Mouse (Mus musculus) activated CD4-positive, CD25-positive, alpha-beta regulatory T cell, adult 4 months (primary cell): ENCODE results near the gene 4930415O20Rik. TPM values are rescaled to one million over a fixed set of nuclear protein-coding genes. Genes with fewer than 3 reads are reported as not detected.
"Not testable (repeated sequence)": the region's sequence is repeated elsewhere in the genome, so short reads cannot be mapped to it uniquely, and the experiment has no call there.

ENCODE experiments used
- ATAC-seq: one replicate; pipeline ENCODE4 v1.8.0; 2017
- polyA plus RNA-seq, 2 experiments: library from polyadenylated mRNA; unstranded; fragments of 100-300 nt; shearing (Covaris generic); gene quantifications; one replicate each; pipeline ENCODE4 v1.2.1; 2017

The 4930415O20Rik gene
- polyA plus RNA-seq, 2 experiments from 2014 or later, result not detected

DNA sequence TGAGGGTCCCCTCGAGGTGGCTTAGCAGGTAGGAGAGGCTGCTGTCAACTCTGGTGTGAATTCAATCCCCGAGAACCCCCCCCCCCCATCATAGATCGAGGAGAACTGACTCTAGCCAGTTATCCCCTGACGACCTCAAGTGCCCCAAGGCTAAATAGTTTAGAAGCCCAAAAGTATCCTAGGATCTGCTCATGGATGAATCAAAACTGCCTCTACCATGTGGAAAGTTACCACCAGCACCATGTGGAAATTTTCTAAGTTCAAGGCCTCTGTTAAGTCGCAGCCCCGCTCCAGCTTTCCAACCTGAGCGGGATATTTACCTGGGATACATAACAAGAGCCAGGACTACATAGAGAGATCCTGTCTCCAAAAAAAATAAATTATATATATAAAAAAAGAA lies 1.6 kb upstream of the 4930415O20Rik start:
- no peak for ATAC-seq

- no peak for ATAC-seq
These were observed 924 bp upstream of the 4930415O20Rik start for GRCm38 (mm10) chr15:98569795-98570365.

GRCm38 (mm10) chr15:98573293-98573692 lies 2.5 kb downstream of the 4930415O20Rik start:
- ATAC-seq, result no peak

DNA sequence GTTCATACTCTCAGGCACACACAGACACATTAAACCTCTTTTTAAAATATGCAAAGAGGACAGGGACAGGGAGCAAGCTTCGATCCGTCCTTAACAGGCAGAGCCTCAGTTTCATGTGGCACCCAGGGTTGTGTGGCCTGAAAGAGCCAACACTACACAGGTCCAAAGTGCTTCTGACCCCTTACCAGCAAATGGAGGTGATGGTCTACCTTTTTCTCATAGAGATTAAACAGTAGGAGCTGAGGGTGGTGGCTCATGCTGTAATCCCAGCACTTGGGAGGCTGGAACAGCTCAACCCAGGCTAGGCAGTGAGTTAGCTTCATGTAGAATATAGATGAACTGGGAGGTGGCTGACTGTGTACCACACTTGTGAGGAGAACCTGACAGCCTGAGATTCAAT lies 8.5 kb downstream of the 4930415O20Rik start:
- no peak for ATAC-seq

DNA sequence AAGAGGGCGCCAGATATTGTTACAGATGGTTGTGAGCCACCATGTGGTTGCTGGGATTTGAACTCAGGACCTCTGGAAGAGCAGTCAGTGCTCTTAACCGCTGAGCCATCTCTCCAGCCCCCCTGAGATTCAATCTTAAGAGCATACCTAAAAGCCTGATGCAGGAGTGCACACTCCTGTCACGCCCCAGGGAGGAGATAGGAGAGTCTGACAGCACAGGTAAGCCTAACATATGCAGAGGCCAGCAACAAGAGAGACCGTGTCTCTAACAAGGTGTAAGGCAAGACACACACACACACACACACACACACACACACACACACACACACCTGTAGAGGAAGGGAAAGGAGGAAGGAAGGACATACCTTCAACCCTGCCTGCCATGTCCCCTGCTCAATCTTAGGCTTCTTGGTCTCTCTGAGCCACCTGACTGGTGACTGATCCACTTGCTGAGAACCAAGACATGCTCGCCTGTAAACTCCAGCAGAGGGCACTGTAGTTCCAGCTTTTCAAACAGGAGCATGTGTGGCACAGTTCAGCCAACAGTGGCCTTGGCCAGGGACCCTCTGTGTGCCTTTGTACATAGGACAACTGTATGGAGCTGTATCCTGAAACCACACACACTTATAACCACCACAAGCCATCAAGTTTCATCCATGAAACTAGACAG lies 9.1 kb downstream of the 4930415O20Rik start:
- peak; percentile 52 for ATAC-seq

- no peak for ATAC-seq
These were observed 11.6 kb downstream of the 4930415O20Rik start for GRCm38 (mm10) chr15:98582410-98582809.

GRCm38 (mm10) chr15:98582996-98583395 lies 12.2 kb downstream of the 4930415O20Rik start:
- ATAC-seq, result no peak

DNA sequence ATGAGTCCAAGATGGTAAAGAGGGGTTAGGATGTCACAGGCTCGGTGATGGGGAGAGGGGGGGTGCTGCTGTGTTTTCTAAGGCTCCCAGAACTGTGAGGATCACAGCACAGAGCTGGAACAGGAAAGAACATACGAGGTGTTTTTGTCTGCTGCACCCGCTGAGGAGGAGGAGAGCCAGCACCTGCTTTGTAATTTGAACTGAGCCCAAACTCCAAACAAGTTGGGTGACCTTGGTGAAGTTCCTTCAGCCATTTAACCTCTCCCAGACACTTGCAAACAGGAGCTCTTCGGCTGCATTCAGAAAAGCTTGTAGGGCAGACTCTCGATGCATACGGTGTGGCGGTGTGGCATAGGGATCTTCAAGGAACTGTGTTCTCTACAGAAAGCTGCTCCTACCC lies 14.6 kb downstream of the 4930415O20Rik start:
- no peak for ATAC-seq

- ATAC-seq, result not testable (repeated sequence)
These were observed 15.3 kb downstream of the 4930415O20Rik start for GRCm38 (mm10) chr15:98586141-98586540.

DNA sequence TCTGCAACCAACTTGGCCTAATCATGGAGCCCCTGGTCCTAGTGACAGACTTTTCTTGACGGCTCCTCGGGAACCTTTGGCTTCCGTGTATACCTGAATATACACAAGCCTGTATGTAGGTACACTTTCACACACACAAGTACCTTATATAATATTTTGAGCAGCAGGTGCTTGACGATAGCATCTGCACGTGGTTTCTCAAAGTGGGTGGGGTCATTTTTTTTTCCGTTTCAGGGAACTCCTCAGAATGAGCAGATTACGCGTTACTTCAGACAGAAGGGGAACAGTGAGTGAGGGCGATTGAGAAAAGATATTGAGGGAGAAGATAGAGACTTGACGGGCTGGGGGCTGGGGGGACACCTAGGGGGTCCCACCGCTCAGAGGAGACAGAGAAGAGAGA lies 16.9 kb downstream of the 4930415O20Rik start:
- peak; percentile 28 for ATAC-seq

DNA sequence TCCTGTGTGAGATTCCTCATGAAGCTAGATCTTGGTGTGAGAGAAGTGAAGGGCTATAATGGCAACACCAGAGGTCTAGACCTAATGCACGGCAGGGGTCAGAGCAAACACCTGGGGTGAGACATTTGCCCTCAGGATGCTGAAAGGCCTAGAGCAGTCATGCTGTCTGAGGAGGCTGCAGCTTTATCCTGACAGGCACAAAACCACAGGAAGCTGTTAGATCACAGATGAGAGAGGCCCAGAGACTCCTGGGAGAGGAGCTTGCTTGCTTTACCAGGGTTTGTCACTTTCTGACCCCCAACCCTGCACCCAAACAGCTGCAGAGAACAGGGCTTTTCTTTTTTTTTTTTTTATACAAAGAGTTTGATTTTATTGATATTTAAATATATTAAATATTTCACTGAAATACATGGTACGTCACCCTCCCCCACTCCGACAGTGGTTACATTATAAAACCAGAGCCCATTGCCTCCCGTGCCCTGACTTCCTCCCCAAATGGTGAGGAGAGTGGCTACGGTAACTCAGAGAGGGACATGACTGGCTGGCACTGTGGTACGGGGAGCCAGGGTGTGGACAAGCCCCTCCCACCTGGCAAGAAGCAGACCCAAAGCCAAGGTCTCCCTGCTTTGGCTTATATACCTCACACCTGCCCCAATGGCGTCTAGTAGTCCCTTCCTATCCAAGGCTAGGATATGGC lies 19.0 kb downstream of the 4930415O20Rik start:
- no peak for ATAC-seq

GRCm38 (mm10) chr15:98591396-98591795 lies 20.6 kb downstream of the 4930415O20Rik start:
- ATAC-seq, result no peak

GRCm38 (mm10) chr15:98594193-98594592 lies 23.4 kb downstream of the 4930415O20Rik start:
- ATAC-seq, result no peak

DNA sequence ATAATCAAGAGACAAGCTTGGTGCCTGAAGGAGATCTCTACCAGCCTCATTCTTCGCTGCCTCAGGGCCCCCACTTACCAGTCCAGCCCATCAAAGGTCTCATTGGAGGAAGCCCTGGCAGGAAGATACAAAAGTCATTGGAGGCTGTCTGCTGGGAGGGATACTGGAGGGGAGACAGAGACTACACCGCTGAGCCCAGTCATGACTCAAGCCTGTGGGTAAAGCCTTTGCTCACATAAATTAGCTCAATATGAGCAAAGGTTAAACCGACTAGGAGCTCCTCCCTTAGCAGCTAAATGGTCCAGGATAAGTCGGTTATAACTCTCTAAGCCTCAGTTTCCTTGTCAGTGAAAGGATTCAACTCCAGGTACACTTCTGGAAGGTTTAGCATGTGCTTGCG lies 24.2 kb downstream of the 4930415O20Rik start:
- no peak for ATAC-seq

DNA sequence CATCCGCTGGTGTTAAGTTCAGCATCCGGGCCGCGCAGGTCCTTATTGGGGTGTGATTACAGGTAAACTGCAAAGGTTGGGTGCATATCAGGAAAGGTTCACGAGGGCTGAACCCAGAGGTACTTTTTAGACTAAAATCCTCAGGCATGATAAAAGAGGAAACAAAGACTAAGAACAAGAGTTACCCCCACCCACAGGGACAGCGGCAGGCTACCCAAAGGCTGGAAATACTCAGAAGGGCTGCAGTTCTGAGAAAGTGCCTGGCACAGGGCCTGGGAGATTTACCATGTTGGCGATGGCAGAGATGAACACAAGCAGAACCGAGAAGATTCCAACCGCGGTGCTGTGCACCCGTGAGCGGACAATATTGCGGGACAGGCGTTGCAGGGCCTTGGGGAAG lies 25.8 kb downstream of the 4930415O20Rik start:
- ATAC-seq, result no peak

GRCm38 (mm10) chr15:98600036-98600709 lies 29.4 kb downstream of the 4930415O20Rik start:
- ATAC-seq, result no peak

GRCm38 (mm10) chr15:98601832-98602190 lies 31.0 kb downstream of the 4930415O20Rik start:
- no peak for ATAC-seq

DNA sequence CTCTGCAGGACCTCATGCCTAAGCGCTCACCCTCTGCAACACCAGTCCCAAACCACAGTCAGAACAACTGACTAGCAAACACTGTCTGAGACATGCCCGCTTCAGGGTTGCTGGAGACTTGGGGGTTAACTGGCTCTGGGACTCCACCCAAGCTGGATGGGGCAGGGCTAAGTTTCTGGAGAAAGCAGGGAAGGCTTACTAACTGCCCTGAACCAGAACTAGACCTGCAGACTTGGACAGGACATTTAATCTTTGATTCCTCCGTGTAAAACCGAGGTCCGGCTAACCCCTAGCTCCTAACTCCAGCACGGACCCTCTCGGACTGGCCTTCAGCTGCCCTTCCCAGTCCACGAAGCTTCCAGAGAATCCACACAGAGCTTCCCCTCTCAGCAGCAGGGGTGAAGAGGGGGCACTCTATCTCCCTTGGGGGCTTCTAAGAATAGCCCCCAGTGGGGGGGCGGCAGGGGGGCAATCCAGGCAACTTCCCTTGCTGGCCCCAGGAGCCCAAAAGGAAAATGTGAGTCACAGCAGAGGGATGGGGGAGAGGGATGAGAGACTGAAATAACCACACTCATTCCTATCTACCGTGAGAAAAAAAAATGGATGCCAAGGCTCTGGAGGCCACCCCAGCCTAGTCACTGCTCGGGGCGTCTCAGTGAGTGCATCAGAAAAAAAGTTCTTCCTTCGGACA lies 31.5 kb downstream of the 4930415O20Rik start:
- ATAC-seq, result no peak

DNA sequence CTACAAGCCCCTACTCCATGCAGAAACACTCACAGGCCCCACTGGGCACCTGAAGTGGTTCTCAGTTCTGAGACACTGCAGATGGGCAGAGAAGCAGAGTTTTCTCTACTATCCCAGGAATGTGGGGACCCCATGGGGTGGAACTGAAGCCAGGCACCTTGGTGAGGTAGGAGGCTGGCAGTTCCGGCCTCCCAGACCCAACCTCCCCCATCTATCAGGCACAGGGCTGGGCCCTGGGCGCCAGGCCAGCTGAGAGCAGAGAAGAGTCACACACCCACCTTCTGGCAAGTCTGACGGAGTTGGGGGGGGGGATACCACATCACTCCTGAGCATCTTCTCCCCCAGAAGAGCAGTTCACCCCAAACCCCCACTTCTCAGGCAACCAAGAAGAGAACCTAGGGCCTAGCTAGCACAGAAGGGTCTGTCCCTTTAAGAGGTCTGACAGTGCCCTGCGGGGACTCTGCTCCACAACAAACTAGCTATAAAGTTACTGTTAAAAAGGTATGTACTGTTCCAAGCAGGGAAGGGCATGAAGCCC lies 32.2 kb downstream of the 4930415O20Rik start:
- no peak for ATAC-seq

DNA sequence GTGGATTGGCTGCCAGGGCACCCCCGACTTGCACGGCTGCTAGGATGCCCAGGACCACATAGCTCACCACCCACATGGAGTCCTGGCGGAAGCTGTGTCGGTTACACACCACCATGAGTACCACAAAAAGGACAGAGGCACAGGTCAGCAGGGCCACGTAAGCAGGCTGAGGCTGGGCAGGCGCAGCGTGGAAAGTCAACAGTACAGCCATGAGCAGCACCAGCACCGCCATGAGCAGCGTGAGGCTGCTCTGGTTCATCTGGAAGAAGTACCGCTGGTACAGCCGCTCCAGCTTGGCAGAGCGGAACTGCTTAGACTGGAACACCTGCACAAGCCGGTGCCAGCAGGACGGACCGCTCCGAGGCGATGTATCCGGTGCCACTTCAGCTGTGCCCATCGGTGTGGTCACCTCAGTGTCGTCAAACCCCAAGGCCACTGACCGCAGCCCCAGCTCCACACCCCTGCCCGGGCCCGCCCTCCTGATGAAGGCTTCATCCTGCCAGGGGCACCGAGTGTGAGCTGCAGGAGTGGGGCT lies 33.3 kb downstream of the 4930415O20Rik start:
- no peak for ATAC-seq

DNA sequence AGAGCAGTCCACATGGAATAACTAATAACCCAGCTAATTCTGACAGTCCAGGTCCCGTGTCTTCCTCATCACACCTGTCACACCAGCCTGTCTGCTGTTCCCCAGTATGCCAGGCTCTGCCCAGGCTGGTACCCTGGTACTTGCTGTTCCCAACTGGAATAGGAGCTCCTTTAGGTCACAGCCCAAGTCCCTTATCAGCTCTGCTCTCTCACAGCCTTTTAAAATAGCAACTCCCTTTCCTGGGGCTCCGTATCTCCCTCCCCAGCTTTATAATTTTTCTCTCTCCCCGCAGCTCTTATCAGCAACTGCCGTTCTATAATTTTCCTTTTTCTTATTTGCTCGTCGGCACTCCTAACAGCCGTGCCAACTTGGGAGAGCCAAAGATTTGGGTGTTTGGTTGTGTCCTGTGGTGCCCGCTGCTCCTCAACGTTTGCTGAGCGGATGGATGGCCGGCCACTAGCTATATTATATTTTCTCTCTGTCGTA lies 35.3 kb downstream of the 4930415O20Rik start:
- no peak for ATAC-seq

- no peak for ATAC-seq
These were observed 35.9 kb downstream of the 4930415O20Rik start for GRCm38 (mm10) chr15:98606739-98607138.
